Mouse (Mus musculus): Measurements from ENCODE around the gene Sdf2l1. TPM values are rescaled to one million over a fixed set of nuclear protein-coding genes. Genes with fewer than 3 reads are reported as not detected.

Sdf2l1 gene
- polyA plus RNA-seq, 1 experiment, result 17.3 TPM

GRCm38 (mm10) chr16:17086669-17087193, 45.5 kb downstream of the Sdf2l1 start:
- TF ChIP-seq MYOD1 (IDR thresholded peaks at IDR 0.05; ENCODE audit: control insufficient read depth in 1 of 3, insufficient read length in 2 of 3, low read depth in 2 of 3), result peak in 2 of 3 experiments; percentile 36 to 79
- no peak for TF ChIP-seq TCF3 (IDR thresholded peaks at IDR 0.05; ENCODE audit: insufficient read length, low read depth)
- TF ChIP-seq POLR2A (IDR thresholded peaks at IDR 0.05; ENCODE audit: insufficient read length, low read depth), result no peak
- peak in 1 of 3 experiments; percentile 87 for TF ChIP-seq MYOG (IDR thresholded peaks at IDR 0.05; ENCODE audit: control insufficient read depth in 1 of 3, insufficient read depth in 1 of 3, insufficient read length in 2 of 3, low read depth in 2 of 3)
- TF ChIP-seq REST (IDR thresholded peaks at IDR 0.05; ENCODE audit: insufficient read depth, insufficient read length), result no peak
- TF ChIP-seq MAX (IDR thresholded peaks at IDR 0.05; ENCODE audit: low read depth), result no peak
- no peak for TF ChIP-seq TCF12 (IDR thresholded peaks at IDR 0.05; ENCODE audit: insufficient read depth, poor library complexity, severe bottlenecking)
- no peak for TF ChIP-seq USF1 (IDR thresholded peaks at IDR 0.05; ENCODE audit: low read depth)
- no peak for TF ChIP-seq E2F4 (IDR thresholded peaks at IDR 0.05; ENCODE audit: insufficient read depth)
- TF ChIP-seq SRF (IDR thresholded peaks at IDR 0.05; ENCODE audit: control insufficient read depth, insufficient read length, low read depth), result no peak
- no peak for TF ChIP-seq POLR2AphosphoS2 (IDR thresholded peaks at IDR 0.05; ENCODE audit: insufficient read length, low read depth)
- TF ChIP-seq CEBPB (IDR thresholded peaks at IDR 0.05; ENCODE audit: insufficient read depth, poor library complexity, severe bottlenecking), result no peak

GRCm38 (mm10) chr16:17086241-17086640, 45.9 kb downstream of the Sdf2l1 start:
- Histone ChIP-seq H3K27me3 (ENCODE audit: control insufficient read depth, insufficient read depth, insufficient read length) (no peaks in the 10 kb centered on the region), H3ac (ENCODE audit: control insufficient read depth, insufficient read length) (no peak overlapping the region), H3K36me3 (ENCODE audit: control insufficient read depth, insufficient read depth) (peaks cover 17% of the 10 kb centered on the region), H3K79me2 (ENCODE audit: control insufficient read depth, insufficient read depth) (no peaks in the 10 kb centered on the region), H3K4me2 (ENCODE audit: low read depth) (no peak overlapping the region), H3K4me3 (no peak overlapping the region)
- no peak for TF ChIP-seq TCF3 (IDR thresholded peaks at IDR 0.05; ENCODE audit: insufficient read length, low read depth)
- TF ChIP-seq E2F4 (IDR thresholded peaks at IDR 0.05; ENCODE audit: insufficient read depth), result no peak
- no peak for TF ChIP-seq TCF12 (IDR thresholded peaks at IDR 0.05; ENCODE audit: insufficient read depth, poor library complexity, severe bottlenecking)
- no peak for TF ChIP-seq MAX (IDR thresholded peaks at IDR 0.05; ENCODE audit: low read depth)
- no peak for TF ChIP-seq MYOD1 (IDR thresholded peaks at IDR 0.05; ENCODE audit: control insufficient read depth in 1 of 3, insufficient read length in 2 of 3, low read depth in 2 of 3)

More at GRCm38 (mm10) chr16:17086669-17087193, 45.5 kb downstream of the Sdf2l1 start:
- H3K27me3 ChIP-seq (ENCODE audit: control insufficient read depth, insufficient read depth, insufficient read length), result no peaks in the 10 kb centered on the region
- H3K4me2 ChIP-seq (ENCODE audit: low read depth), result no peak overlapping the region
- H3K36me3 ChIP-seq (ENCODE audit: control insufficient read depth, insufficient read depth), result peaks cover 19% of the 10 kb centered on the region
- H3K4me3 ChIP-seq, result no peak overlapping the region
- H3K79me2 ChIP-seq (ENCODE audit: control insufficient read depth, insufficient read depth), result no peaks in the 10 kb centered on the region
- H3ac ChIP-seq (ENCODE audit: control insufficient read depth, insufficient read length), result no peak overlapping the region

DNA sequence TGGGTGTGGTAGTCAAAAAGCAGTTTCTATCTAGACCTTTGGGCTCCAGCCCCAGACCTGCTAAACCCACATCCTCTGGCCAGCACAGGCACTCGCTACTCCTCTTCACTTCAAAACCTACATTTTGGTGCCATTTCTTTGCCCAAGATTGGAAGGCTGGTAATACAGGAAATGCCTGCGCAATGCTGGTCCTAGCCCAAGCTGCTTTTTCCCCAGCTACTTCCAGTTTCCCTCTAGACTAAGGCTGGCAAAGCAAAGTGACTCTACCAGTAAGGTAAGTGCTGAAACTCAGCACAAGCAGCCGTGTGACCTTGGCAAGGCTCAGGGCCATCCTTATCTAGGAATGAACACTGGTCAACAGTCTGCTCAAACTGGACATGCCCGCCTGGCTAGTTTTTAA, 46.5 kb downstream of the Sdf2l1 start:
- Histone ChIP-seq H3K79me2 (ENCODE audit: control insufficient read depth, insufficient read depth) (no peaks in the 10 kb centered on the region), H3ac (ENCODE audit: control insufficient read depth, insufficient read length) (no peak overlapping the region), H3K4me3 (no peak overlapping the region), H3K36me3 (ENCODE audit: control insufficient read depth, insufficient read depth) (peaks cover 13% of the 10 kb centered on the region), H3K4me2 (ENCODE audit: low read depth) (no peak overlapping the region), H3K27me3 (ENCODE audit: control insufficient read depth, insufficient read depth, insufficient read length) (no peaks in the 10 kb centered on the region)
- TF ChIP-seq POLR2A (IDR thresholded peaks at IDR 0.05; ENCODE audit: insufficient read length, low read depth) (no peak), CEBPB (IDR thresholded peaks at IDR 0.05; ENCODE audit: insufficient read depth, poor library complexity, severe bottlenecking) (no peak), USF1 (IDR thresholded peaks at IDR 0.05; ENCODE audit: low read depth) (no peak), SRF (IDR thresholded peaks at IDR 0.05; ENCODE audit: control insufficient read depth, insufficient read length, low read depth) (no peak), MYOG (IDR thresholded peaks at IDR 0.05; ENCODE audit: control insufficient read depth in 1 of 3, insufficient read depth in 1 of 3, insufficient read length in 2 of 3, low read depth in 2 of 3) (no peak), E2F4 (IDR thresholded peaks at IDR 0.05; ENCODE audit: insufficient read depth) (no peak), MAX (IDR thresholded peaks at IDR 0.05; ENCODE audit: low read depth) (no peak), TCF3 (IDR thresholded peaks at IDR 0.05; ENCODE audit: insufficient read length, low read depth) (no peak), REST (IDR thresholded peaks at IDR 0.05; ENCODE audit: insufficient read depth, insufficient read length) (no peak), MYOD1 (IDR thresholded peaks at IDR 0.05; ENCODE audit: control insufficient read depth in 1 of 3, insufficient read length in 2 of 3, low read depth in 2 of 3) (no peak), TCF12 (IDR thresholded peaks at IDR 0.05; ENCODE audit: insufficient read depth, poor library complexity, severe bottlenecking) (no peak), POLR2AphosphoS2 (IDR thresholded peaks at IDR 0.05; ENCODE audit: insufficient read length, low read depth) (no peak)

- Histone ChIP-seq H3K27me3 (ENCODE audit: control insufficient read depth, insufficient read depth, insufficient read length) (no peaks in the 10 kb centered on the region), H3K4me2 (ENCODE audit: low read depth) (no peak overlapping the region), H3K36me3 (ENCODE audit: control insufficient read depth, insufficient read depth) (peaks cover 4% of the 10 kb centered on the region), H3K4me3 (no peak overlapping the region), H3K79me2 (ENCODE audit: control insufficient read depth, insufficient read depth) (no peaks in the 10 kb centered on the region), H3ac (ENCODE audit: control insufficient read depth, insufficient read length) (no peak overlapping the region)
- TF ChIP-seq MYOG (IDR thresholded peaks at IDR 0.05; ENCODE audit: control insufficient read depth in 1 of 3, insufficient read depth in 1 of 3, insufficient read length in 2 of 3, low read depth in 2 of 3), result no peak
- TF ChIP-seq CEBPB (IDR thresholded peaks at IDR 0.05; ENCODE audit: insufficient read depth, poor library complexity, severe bottlenecking), result no peak
- no peak for TF ChIP-seq SRF (IDR thresholded peaks at IDR 0.05; ENCODE audit: control insufficient read depth, insufficient read length, low read depth)
- no peak for TF ChIP-seq REST (IDR thresholded peaks at IDR 0.05; ENCODE audit: insufficient read depth, insufficient read length)
- TF ChIP-seq TCF12 (IDR thresholded peaks at IDR 0.05; ENCODE audit: insufficient read depth, poor library complexity, severe bottlenecking), result no peak
- no peak for TF ChIP-seq MAX (IDR thresholded peaks at IDR 0.05; ENCODE audit: low read depth)
- TF ChIP-seq POLR2AphosphoS2 (IDR thresholded peaks at IDR 0.05; ENCODE audit: insufficient read length, low read depth), result no peak
- TF ChIP-seq MYOD1 (IDR thresholded peaks at IDR 0.05; ENCODE audit: control insufficient read depth in 1 of 3, insufficient read length in 2 of 3, low read depth in 2 of 3), result no peak
- no peak for TF ChIP-seq USF1 (IDR thresholded peaks at IDR 0.05; ENCODE audit: low read depth)
- TF ChIP-seq POLR2A (IDR thresholded peaks at IDR 0.05; ENCODE audit: insufficient read length, low read depth), result no peak
- TF ChIP-seq TCF3 (IDR thresholded peaks at IDR 0.05; ENCODE audit: insufficient read length, low read depth), result no peak
- TF ChIP-seq E2F4 (IDR thresholded peaks at IDR 0.05; ENCODE audit: insufficient read depth), result no peak
Observed at GRCm38 (mm10) chr16:17082121-17082792, 49.9 kb downstream of the Sdf2l1 start.

Other genes with a start within 250 kb of the Sdf2l1 start
- gene Ppm1f, start 235.9 kb downstream of the Sdf2l1 start, polyA plus RNA-seq (2012; fragmentation: generic; extraction: Trizol), result 17.9 TPM
- 66.7 TPM for gene Mapk1, start 149.0 kb downstream of the Sdf2l1 start, polyA plus RNA-seq (2012; fragmentation: generic; extraction: Trizol)
- 2.7 TPM for gene Ypel1, start 62.7 kb downstream of the Sdf2l1 start, polyA plus RNA-seq (2012; fragmentation: generic; extraction: Trizol)
- 48.5 TPM for gene Ppil2, start 21.1 kb downstream of the Sdf2l1 start, polyA plus RNA-seq (2012; fragmentation: generic; extraction: Trizol)
- gene 2610318N02Rik, start 7.2 kb downstream of the Sdf2l1 start, polyA plus RNA-seq (2012; fragmentation: generic; extraction: Trizol), result 13.5 TPM
- 8.2 TPM for gene Ydjc, start 12.2 kb upstream of the Sdf2l1 start, polyA plus RNA-seq (2012; fragmentation: generic; extraction: Trizol)
- 0.17 TPM for gene Ccdc116, start 14.8 kb upstream of the Sdf2l1 start, polyA plus RNA-seq (2012; fragmentation: generic; extraction: Trizol)
- 124 TPM for gene Ube2l3, start 70.3 kb upstream of the Sdf2l1 start, polyA plus RNA-seq (2012; fragmentation: generic; extraction: Trizol)
- 0.07 TPM for gene Rimbp3, start 76.2 kb upstream of the Sdf2l1 start, polyA plus RNA-seq (2012; fragmentation: generic; extraction: Trizol)
- gene Hic2, start 101.2 kb upstream of the Sdf2l1 start, polyA plus RNA-seq (2012; fragmentation: generic; extraction: Trizol), result 1.1 TPM
- 2.7 TPM for gene Tmem191c, start 143.7 kb upstream of the Sdf2l1 start, polyA plus RNA-seq (2012; fragmentation: generic; extraction: Trizol)
- 0.10 TPM for gene Serpind1, start 199.0 kb upstream of the Sdf2l1 start, polyA plus RNA-seq (2012; fragmentation: generic; extraction: Trizol)